Mouse (Mus musculus): ENCODE data around the gene Glcci1.

Glcci1 gene

GRCm38 (mm10) chr6:8545780-8546179 lies 36.4 kb downstream of the Glcci1 start:
- no peak for DNase-seq (ENCODE audit: low spot score in 2 of 2)

- DNase-seq (ENCODE audit: low spot score in 2 of 2), result no peak
These were observed 41.8 kb downstream of the Glcci1 start for GRCm38 (mm10) chr6:8551155-8551554.

GRCm38 (mm10) chr6:8556849-8557571 lies 47.6 kb downstream of the Glcci1 start:
- DNase-seq (ENCODE audit: low spot score in 2 of 2), result no peak

- DNase-seq (ENCODE audit: low spot score in 2 of 2), result no peak
These were observed 51.3 kb downstream of the Glcci1 start for GRCm38 (mm10) chr6:8560682-8561081.

GRCm38 (mm10) chr6:8582377-8582776 lies 73.0 kb downstream of the Glcci1 start:
- no peak for DNase-seq (ENCODE audit: low spot score in 2 of 2)

- no peak for DNase-seq (ENCODE audit: low spot score in 2 of 2)
These were observed 74.5 kb downstream of the Glcci1 start for GRCm38 (mm10) chr6:8583892-8584291.

- DNase-seq (ENCODE audit: low spot score in 2 of 2), result no peak
These were observed 82.3 kb downstream of the Glcci1 start for GRCm38 (mm10) chr6:8591665-8592064.

- DNase-seq (ENCODE audit: low spot score in 2 of 2), result no peak
These were observed 108.0 kb downstream of the Glcci1 start for GRCm38 (mm10) chr6:8617369-8617768.

- DNase-seq (ENCODE audit: low spot score in 2 of 2), result no peak
These were observed 110.4 kb downstream of the Glcci1 start for GRCm38 (mm10) chr6:8619582-8620350.

- no peak for DNase-seq (ENCODE audit: low spot score in 2 of 2)
These were observed 113.6 kb downstream of the Glcci1 start for GRCm38 (mm10) chr6:8623045-8623444.

GRCm38 (mm10) chr6:8628226-8628625 lies 118.8 kb downstream of the Glcci1 start:
- DNase-seq (ENCODE audit: low spot score in 2 of 2), result peak in 1 of 2 experiments; percentile 54

- DNase-seq (ENCODE audit: low spot score in 2 of 2), result peak in 1 of 2 experiments; percentile 51
These were observed 119.4 kb downstream of the Glcci1 start for GRCm38 (mm10) chr6:8628715-8629267.

GRCm38 (mm10) chr6:8630531-8630930 lies 121.1 kb downstream of the Glcci1 start:
- no peak for DNase-seq (ENCODE audit: low spot score in 2 of 2)

- no peak for DNase-seq (ENCODE audit: low spot score in 2 of 2)
These were observed 122.0 kb downstream of the Glcci1 start for GRCm38 (mm10) chr6:8631362-8631761.

- DNase-seq (ENCODE audit: low spot score in 2 of 2), result no peak
These were observed 122.7 kb downstream of the Glcci1 start for GRCm38 (mm10) chr6:8631986-8632632.

GRCm38 (mm10) chr6:8632701-8633100 lies 123.3 kb downstream of the Glcci1 start:
- DNase-seq (ENCODE audit: low spot score in 2 of 2), result no peak

- DNase-seq (ENCODE audit: low spot score in 2 of 2), result no peak
These were observed 128.7 kb downstream of the Glcci1 start for GRCm38 (mm10) chr6:8638122-8638521.

- DNase-seq (ENCODE audit: low spot score in 2 of 2), result no peak
These were observed 129.5 kb downstream of the Glcci1 start for GRCm38 (mm10) chr6:8638899-8639298.

- DNase-seq (ENCODE audit: low spot score in 2 of 2), result no peak
These were observed 130.1 kb downstream of the Glcci1 start for GRCm38 (mm10) chr6:8639526-8639925.

GRCm38 (mm10) chr6:8640863-8641262 lies 131.5 kb downstream of the Glcci1 start:
- no peak for DNase-seq (ENCODE audit: low spot score in 2 of 2)

- DNase-seq (ENCODE audit: low spot score in 2 of 2), result no peak
These were observed 135.3 kb downstream of the Glcci1 start for GRCm38 (mm10) chr6:8644703-8645102.

- DNase-seq (ENCODE audit: low spot score in 2 of 2), result no peak
These were observed 136.3 kb downstream of the Glcci1 start for GRCm38 (mm10) chr6:8645708-8646107.

Measured in spleen, postnatal 4 days (tissue).